Mouse (Mus musculus) MEL (cell line): ENCODE measurements around the gene Cadps. TPM values are rescaled to one million over a fixed set of nuclear protein-coding genes. Genes with fewer than 3 reads are reported as not detected.

Experiments used
- DNase-seq: peaks from one replicate; pipeline ENCODE4 v3.0.0; 2011; ENCODE audit warnings: low read depth, low spot score
- H3K27ac ChIP-seq: 2 replicates; pipeline ENCODE4 v1.5.1; 2012; ENCODE audit warnings: low read depth, mild to moderate bottlenecking, control low read depth, low read length, moderate library complexity; ENCODE audit not compliant: control insufficient read depth
- H3K27me3 ChIP-seq, 2 experiments: fragments of 150-350 bp in 1 of 2; sonication (generic) in 1 of 2; 2 replicates each; pipeline ENCODE4 v1.6.1; 2012; ENCODE audit warnings: low read length in 2 of 2, mild to moderate bottlenecking in 2 of 2, improper control_type of control experiment in 1 of 2, moderate library complexity in 1 of 2; ENCODE audit not compliant: insufficient read depth in 2 of 2, control insufficient read depth in 1 of 2
- H3K36me3 ChIP-seq, 2 experiments: 2 replicates each; pipeline ENCODE4 v1.6.1; 2012 to 2014; ENCODE audit warnings: low read length in 2 of 2, improper control_type of control experiment in 1 of 2, inconsistent platforms in 1 of 2, mild to moderate bottlenecking in 1 of 2; ENCODE audit not compliant: insufficient read depth in 2 of 2, control insufficient read depth in 1 of 2
- H3K4me1 ChIP-seq, 2 experiments: fragments of 150-350 bp in 1 of 2; sonication (generic) in 1 of 2; 2 replicates each; pipeline ENCODE4 v1.6.1; 2012; ENCODE audit warnings: low read length in 2 of 2, improper control_type of control experiment in 1 of 2, mild to moderate bottlenecking in 1 of 2; ENCODE audit not compliant: insufficient read depth in 2 of 2, control insufficient read depth in 1 of 2
- H3K4me3 ChIP-seq, 2 experiments: fragments of 150-350 bp in 1 of 2; sonication (generic) in 1 of 2; 2 replicates each; pipeline ENCODE4 v1.5.1; 2012; ENCODE audit warnings: low read depth in 2 of 2, low read length in 2 of 2, mild to moderate bottlenecking in 2 of 2, moderate library complexity in 2 of 2, control low read depth in 1 of 2, improper control_type of control experiment in 1 of 2; ENCODE audit not compliant: control insufficient read depth in 1 of 2, insufficient read depth in 1 of 2
- H3K79me2 ChIP-seq: 2 replicates; pipeline ENCODE4 v1.6.1; 2012; ENCODE audit warnings: mild to moderate bottlenecking, low read length, moderate library complexity; ENCODE audit not compliant: control insufficient read depth, poor library complexity, insufficient read depth
- H3K9ac ChIP-seq: 2 replicates; pipeline ENCODE4 v1.6.1; 2012; ENCODE audit warnings: low read depth, mild to moderate bottlenecking, control low read depth, low read length, moderate library complexity; ENCODE audit not compliant: control insufficient read depth, poor library complexity, severe bottlenecking
- H3K9me3 ChIP-seq: fragments of 150-350 bp; sonication (generic); replicated peaks from 2 replicates; pipeline ENCODE4 v1.6.1; 2012; ENCODE audit warnings: mild to moderate bottlenecking, low read length, improper control_type of control experiment, moderate library complexity; ENCODE audit not compliant: insufficient read depth
- CHD2 ChIP-seq: IDR thresholded peaks from 2 replicates; pipeline ENCODE4 v1.6.1; 2011; ENCODE audit warnings: low read length, improper control_type of control experiment
- CTCF ChIP-seq, 3 experiments: IDR thresholded peaks in 2 of 3; conservative IDR thresholded peaks in 1 of 3; 2 replicates each; pipeline ENCODE4 v1.5.1; 2011 to 2012; ENCODE audit warnings: low read length in 3 of 3, low read depth in 2 of 3, mild to moderate bottlenecking in 2 of 3, improper control_type of control experiment in 1 of 3, inconsistent platforms in 1 of 3, mixed read lengths in 1 of 3, moderate library complexity in 1 of 3; ENCODE audit not compliant: control insufficient read depth in 1 of 3, insufficient read depth in 1 of 3, poor library complexity in 1 of 3, severe bottlenecking in 1 of 3
- E2F4 ChIP-seq: IDR thresholded peaks from 2 replicates; pipeline ENCODE4 v1.6.1; 2011; ENCODE audit warnings: low read depth, low read length, improper control_type of control experiment, borderline replicate concordance
- ELF1 ChIP-seq: IDR thresholded peaks from 2 replicates; pipeline ENCODE4 v1.6.1; 2014; ENCODE audit warnings: low read depth, mild to moderate bottlenecking, inconsistent platforms, low read length, improper control_type of control experiment, moderate library complexity
- EP300 ChIP-seq, 2 experiments: IDR thresholded peaks; 2 replicates each; pipeline ENCODE4 v1.6.1; 2011; ENCODE audit warnings: improper control_type of control experiment in 2 of 2, low read length in 2 of 2, low read depth in 1 of 2, mild to moderate bottlenecking in 1 of 2
- ETS1 ChIP-seq: IDR thresholded peaks from 2 replicates; pipeline ENCODE4 v1.6.1; 2012; ENCODE audit warnings: low read depth, mild to moderate bottlenecking, inconsistent platforms, low read length, improper control_type of control experiment, moderate library complexity
- GATA1 ChIP-seq: IDR thresholded peaks from 2 replicates; pipeline ENCODE4 v1.6.1; 2011; ENCODE audit warnings: low read depth, low read length, improper control_type of control experiment
- HCFC1 ChIP-seq: IDR thresholded peaks from 2 replicates; pipeline ENCODE4 v1.6.1; 2012; ENCODE audit warnings: low read depth, mild to moderate bottlenecking, inconsistent platforms, low read length, improper control_type of control experiment, moderate library complexity
- MAX ChIP-seq: IDR thresholded peaks from 2 replicates; pipeline ENCODE4 v1.6.1; 2011; ENCODE audit warnings: low read length, improper control_type of control experiment
- MAZ ChIP-seq: IDR thresholded peaks from 2 replicates; pipeline ENCODE4 v1.6.1; 2012; ENCODE audit warnings: low read depth, mild to moderate bottlenecking, inconsistent platforms, low read length, improper control_type of control experiment
- MEF2A ChIP-seq: IDR thresholded peaks from 2 replicates; pipeline ENCODE4 v1.6.1; 2014; ENCODE audit warnings: low read depth, mild to moderate bottlenecking, inconsistent platforms, low read length, improper control_type of control experiment; ENCODE audit not compliant: poor library complexity, insufficient replicate concordance, severe bottlenecking; ENCODE audit errors: extremely low read depth
- MYC ChIP-seq: IDR thresholded peaks from 2 replicates; pipeline ENCODE4 v1.6.1; 2011; ENCODE audit warnings: low read depth, mild to moderate bottlenecking, low read length, improper control_type of control experiment, moderate library complexity
- NRF1 ChIP-seq: IDR thresholded peaks from 2 replicates; pipeline ENCODE4 v1.6.1; 2014; ENCODE audit warnings: low read depth, mild to moderate bottlenecking, inconsistent platforms, low read length, improper control_type of control experiment, moderate library complexity; ENCODE audit not compliant: poor library complexity, insufficient read depth, severe bottlenecking
- POLR2AphosphoS5 ChIP-seq: IDR thresholded peaks from 2 replicates; pipeline ENCODE4 v1.6.1; 2012; ENCODE audit warnings: low read depth, borderline replicate concordance, mild to moderate bottlenecking, inconsistent platforms, low read length, moderate library complexity, mixed read lengths
- RAD21 ChIP-seq: IDR thresholded peaks from 2 replicates; pipeline ENCODE4 v1.6.1; 2011; ENCODE audit warnings: mild to moderate bottlenecking, low read depth, low read length, improper control_type of control experiment
- RCOR1 ChIP-seq: IDR thresholded peaks from 2 replicates; pipeline ENCODE4 v1.6.1; 2012; ENCODE audit warnings: low read depth, mild to moderate bottlenecking, inconsistent platforms, low read length, improper control_type of control experiment
- SMC3 ChIP-seq: IDR thresholded peaks from 2 replicates; pipeline ENCODE4 v1.6.1; 2011; ENCODE audit warnings: low read depth, low read length, improper control_type of control experiment
- TAL1 ChIP-seq: IDR thresholded peaks from 2 replicates; pipeline ENCODE4 v1.6.1; 2012; ENCODE audit warnings: mild to moderate bottlenecking, inconsistent platforms, low read length, moderate library complexity, mixed read lengths
- TBP ChIP-seq: IDR thresholded peaks from 2 replicates; pipeline ENCODE4 v1.8.0; 2011; ENCODE audit warnings: low read depth, low read length, improper control_type of control experiment
- UBTF ChIP-seq: IDR thresholded peaks from 2 replicates; pipeline ENCODE4 v1.6.1; 2012; ENCODE audit warnings: low read depth, mild to moderate bottlenecking, inconsistent platforms, low read length, improper control_type of control experiment, moderate library complexity, borderline replicate concordance; ENCODE audit not compliant: insufficient read depth
- USF1 ChIP-seq: IDR thresholded peaks from 2 replicates; pipeline ENCODE4 v1.6.1; 2014; ENCODE audit warnings: low read depth, mild to moderate bottlenecking, inconsistent platforms, low read length, improper control_type of control experiment, moderate library complexity
- USF2 ChIP-seq, 2 experiments: IDR thresholded peaks; 2 replicates each; pipeline ENCODE4 v1.6.1; 2011 to 2012; ENCODE audit warnings: improper control_type of control experiment in 2 of 2, low read length in 2 of 2, borderline replicate concordance in 1 of 2, inconsistent platforms in 1 of 2, low read depth in 1 of 2, mild to moderate bottlenecking in 1 of 2; ENCODE audit not compliant: insufficient read depth in 1 of 2
- ZNF384 ChIP-seq: IDR thresholded peaks from 2 replicates; pipeline ENCODE4 v1.6.1; 2012; ENCODE audit warnings: low read depth, mild to moderate bottlenecking, inconsistent platforms, low read length, improper control_type of control experiment
- polyA plus RNA-seq, 2 experiments: library from polyadenylated mRNA; stranded (reverse) in 1 of 2; unstranded in 1 of 2; fragments of >175 nt in 1 of 2; fragments of >200 nt in 1 of 2; gene quantifications; 2 replicates each; pipeline versions ENCODE4 v1.2.1 to v1.2.4; 2012; ENCODE audit warnings: low replicate concordance in 2 of 2, low read depth in 1 of 2; ENCODE audit not compliant: insufficient read length in 2 of 2, insufficient read depth in 1 of 2, missing spikeins in 1 of 2
- total RNA-seq: library from RNA; depleted of rRNA; stranded (reverse); fragments of 300-350 nt; gene quantifications from 2 replicates; pipeline ENCODE4 v1.2.3, GENCODE M21; 2012

Gene Cadps
- total and polyA plus RNA-seq, 3 experiments = not detected

GRCm38 (mm10) chr14:12549290-12549689, 273.6 kb downstream of the Cadps start:
- H3K36me3 ChIP-seq = no peaks in the 10 kb centered on the region
- no peak overlapping the region for H3K4me3 ChIP-seq
- H3K27me3 ChIP-seq = no peaks in the 10 kb centered on the region
- H3K27ac ChIP-seq = no peak overlapping the region
- TF ChIP-seq EP300 (IDR thresholded peaks at IDR 0.05; ENCODE audit: low read depth in 1 of 2, low read length in 2 of 2) = no peak
- TF ChIP-seq POLR2AphosphoS5 = no peak
- no peak for TF ChIP-seq HCFC1
- no peak for TF ChIP-seq CHD2
- no peak for TF ChIP-seq RCOR1
- no peak for TF ChIP-seq TAL1
- no peak for TF ChIP-seq CTCF (IDR thresholded peaks at IDR 0.05 in 2 of 3, conservative IDR thresholded peaks at IDR 0.05 in 1 of 3; ENCODE audit: control insufficient read depth in 1 of 3, insufficient read depth in 1 of 3, low read depth in 2 of 3, low read length in 3 of 3, poor library complexity in 1 of 3, severe bottlenecking in 1 of 3)
- H3K9me3 ChIP-seq = no peaks in the 10 kb centered on the region
- H3K4me1 ChIP-seq = no peaks in the 10 kb centered on the region
- no peaks in the 10 kb centered on the region for H3K79me2 ChIP-seq
- H3K9ac ChIP-seq = no peak overlapping the region
- DNase-seq = no peak

GRCm38 (mm10) chr14:12547496-12547895, 275.4 kb downstream of the Cadps start:
- DNase-seq = no peak
- Histone ChIP-seq H3K9me3 (no peaks in the 10 kb centered on the region), H3K4me1 (no peaks in the 10 kb centered on the region), H3K9ac (no peak overlapping the region), H3K27me3 (no peaks in the 10 kb centered on the region), H3K79me2 (no peaks in the 10 kb centered on the region), H3K36me3 (no peaks in the 10 kb centered on the region), H3K4me3 (no peak overlapping the region), H3K27ac (no peak overlapping the region)
- TF ChIP-seq SMC3 = no peak
- TF ChIP-seq MEF2A = no peak
- no peak for TF ChIP-seq E2F4
- no peak for TF ChIP-seq GATA1
- TF ChIP-seq MYC = no peak
- TF ChIP-seq ETS1 = no peak
- no peak for TF ChIP-seq USF2 (IDR thresholded peaks at IDR 0.05; ENCODE audit: borderline replicate concordance in 1 of 2, insufficient read depth in 1 of 2, low read depth in 1 of 2, low read length in 2 of 2)
- TF ChIP-seq ELF1 = no peak

- Histone ChIP-seq H3K36me3 (no peaks in the 10 kb centered on the region), H3K9me3 (no peaks in the 10 kb centered on the region), H3K27ac (no peak overlapping the region), H3K9ac (no peak overlapping the region), H3K27me3 (no peaks in the 10 kb centered on the region), H3K79me2 (no peaks in the 10 kb centered on the region), H3K4me3 (no peak overlapping the region), H3K4me1 (no peaks in the 10 kb centered on the region)
- no peak for TF ChIP-seq MYC
- TF ChIP-seq ELF1 = no peak
- no peak for TF ChIP-seq RAD21
- TF ChIP-seq MAZ = no peak
- TF ChIP-seq NRF1 = no peak
- TF ChIP-seq MAX = no peak
- no peak for TF ChIP-seq USF1
- no peak for TF ChIP-seq UBTF
- TF ChIP-seq TBP = no peak
- no peak for TF ChIP-seq ZNF384
- no peak for DNase-seq
Measured at GRCm38 (mm10) chr14:12541733-12542132, 281.1 kb downstream of the Cadps start.
